Mouse (Mus musculus) lung, embryonic 16.5 days (tissue): ENCODE results near the gene Zbtb1. TPM values are rescaled to one million over a fixed set of nuclear protein-coding genes. Genes with fewer than 3 reads are reported as not detected.
A peak's percentile ranks its signal among the peaks of the same experiment; 100 is the strongest.

ENCODE experiments used
- ATAC-seq: fragments of 200-750 bp; cut with Nextera tagmentation; 2 replicates; pipeline ENCODE4 v1.8.0; 2017; ENCODE audit warnings: low read depth, mild to moderate bottlenecking, moderate library complexity
- H3K27ac ChIP-seq: fragments of 300-500 bp; sonication (generic); 2 replicates; pipeline ENCODE4 v1.5.1; 2014; ENCODE audit warnings: mild to moderate bottlenecking, control low read depth, low read length
- H3K27me3 ChIP-seq: fragments of 300-500 bp; sonication (generic); 2 replicates; pipeline ENCODE4 v1.6.1; 2014; ENCODE audit warnings: low read depth, low read length, mixed read lengths; ENCODE audit not compliant: control insufficient read depth, insufficient read depth
- H3K36me3 ChIP-seq: fragments of 300-500 bp; sonication (generic); 2 replicates; pipeline ENCODE4 v1.6.1; 2014; ENCODE audit warnings: low read length; ENCODE audit not compliant: control insufficient read depth, insufficient read depth
- H3K4me1 ChIP-seq: fragments of 300-500 bp; sonication (generic); replicated peaks from 2 replicates; pipeline ENCODE4 v1.6.1; 2014; ENCODE audit warnings: low read length, mixed read lengths; ENCODE audit not compliant: control insufficient read depth, insufficient read depth
- H3K4me2 ChIP-seq: fragments of 300-500 bp; sonication (generic); 2 replicates; pipeline ENCODE4 v1.6.1; 2014; ENCODE audit warnings: low read depth, low read length, control low read depth
- H3K4me3 ChIP-seq: fragments of 300-500 bp; sonication (generic); 2 replicates; pipeline ENCODE4 v1.5.1; 2014; ENCODE audit warnings: mild to moderate bottlenecking, low read length, control low read depth
- H3K9ac ChIP-seq: fragments of 300-500 bp; sonication (generic); 2 replicates; pipeline ENCODE4 v1.6.1; 2014; ENCODE audit warnings: low read length, control low read depth
- H3K9me3 ChIP-seq: fragments of 300-500 bp; sonication (generic); 2 replicates; pipeline ENCODE4 v1.6.1; 2016; ENCODE audit warnings: low read length; ENCODE audit not compliant: control insufficient read depth
- WGBS: fragments of 180-500 bp; shearing (Covaris S2); extraction: QIAGEN DNeasy Blood & Tissue Kit; methylation state at CpG from one replicate; pipeline ENCODE4 v1.1.7; 2014; 5-methylcytosine and 5-hydroxymethylcytosine counted together
- polyA plus RNA-seq: library from polyadenylated mRNA; unstranded; fragments of >200 nt; fragmentation: Nextera tagmentation; extraction: Ambion mirVana; gene quantifications from 2 replicates; pipeline ENCODE4 v1.2.1, GENCODE M21; 2015

Gene Zbtb1
- polyA plus RNA-seq, 1 experiment from 2014 or later, result 10.4 TPM

GRCm38 (mm10) chr12:76401674-76402073 is 31.6 kb downstream of the Zbtb1 start:
- Histone ChIP-seq H3K4me2 (no peak overlapping the region), H3K27me3 (peaks cover 17% of the 10 kb centered on the region), H3K4me1 (peaks cover 28% of the 10 kb centered on the region), H3K27ac (no peak overlapping the region), H3K9ac (no peak overlapping the region), H3K4me3 (no peak overlapping the region), H3K36me3 (no peaks in the 10 kb centered on the region), H3K9me3 (no peaks in the 10 kb centered on the region)
- WGBS, result 50% methylated on average over 3 of the region's 3 CpGs
- ATAC-seq, result no peak

- H3K4me1 ChIP-seq, result peaks cover 27% of the 10 kb centered on the region
- H3K27me3 ChIP-seq, result peaks cover 24% of the 10 kb centered on the region
- peak overlapping the region; percentile 86 for H3K9ac ChIP-seq
- peak overlapping the region; percentile 78 for H3K4me3 ChIP-seq
- peak overlapping the region; percentile 76 for H3K4me2 ChIP-seq
- WGBS, result 1% methylated on average over 38 of the region's 54 CpGs
- no peaks in the 10 kb centered on the region for H3K36me3 ChIP-seq
- no peaks in the 10 kb centered on the region for H3K9me3 ChIP-seq
- ATAC-seq, result peak; percentile 90
- peak overlapping the region; percentile 96 for H3K27ac ChIP-seq
These were observed 33.2 kb downstream of the Zbtb1 start for GRCm38 (mm10) chr12:76402991-76403885.

GRCm38 (mm10) chr12:76403886-76404537 is 33.9 kb downstream of the Zbtb1 start, which contains the start of gene Hspa2:
Hspa2 (plus strand) TSS chr12:76404176.
- Histone ChIP-seq H3K27me3 (peaks cover 24% of the 10 kb centered on the region), H3K9me3 (no peaks in the 10 kb centered on the region), H3K4me1 (peaks cover 21% of the 10 kb centered on the region), H3K4me2 (peak within 1 kb of the TSS; percentile 76), H3K36me3 (no peaks in the 10 kb centered on the region), H3K4me3 (peak within 1 kb of the TSS; percentile 78), H3K9ac (peak within 1 kb of the TSS; percentile 86), H3K27ac (peak within 1 kb of the TSS; percentile 96)
- peak; percentile 98 for ATAC-seq
- WGBS, result under 1% methylated on average over 52 of the region's 54 CpGs

- WGBS, result 6% methylated on average over 20 of the region's 20 CpGs
- Histone ChIP-seq H3K9ac (no peak overlapping the region; the same call in 1 of the 2 replicates), H3K4me3 (peak overlapping the region; percentile 78), H3K27ac (no peak overlapping the region), H3K4me1 (peaks cover 21% of the 10 kb centered on the region), H3K36me3 (no peaks in the 10 kb centered on the region), H3K9me3 (no peaks in the 10 kb centered on the region), H3K4me2 (peak overlapping the region; percentile 76), H3K27me3 (peaks cover 24% of the 10 kb centered on the region)
- no peak for ATAC-seq
These were observed 34.7 kb downstream of the Zbtb1 start for GRCm38 (mm10) chr12:76404836-76405182.

GRCm38 (mm10) chr12:76405183-76405970 is 35.3 kb downstream of the Zbtb1 start:
- no peaks in the 10 kb centered on the region for H3K36me3 ChIP-seq
- no peaks in the 10 kb centered on the region for H3K9me3 ChIP-seq
- WGBS, result 2% methylated on average over 64 of the region's 64 CpGs
- peaks cover 24% of the 10 kb centered on the region for H3K27me3 ChIP-seq
- no peak for ATAC-seq
- no peak overlapping the region for H3K27ac ChIP-seq
- peak overlapping the region; percentile 78 for H3K4me3 ChIP-seq
- H3K9ac ChIP-seq, result no peak overlapping the region
- peak overlapping the region; percentile 76 for H3K4me2 ChIP-seq
- peaks cover 21% of the 10 kb centered on the region for H3K4me1 ChIP-seq

- H3K27ac ChIP-seq, result no peak overlapping the region
- H3K9ac ChIP-seq, result no peak overlapping the region
- H3K36me3 ChIP-seq, result no peaks in the 10 kb centered on the region
- 4% methylated on average over 23 of the region's 23 CpGs for WGBS
- no peaks in the 10 kb centered on the region for H3K9me3 ChIP-seq
- peaks cover 21% of the 10 kb centered on the region for H3K4me1 ChIP-seq
- no peak for ATAC-seq
- H3K27me3 ChIP-seq, result peaks cover 24% of the 10 kb centered on the region
- H3K4me2 ChIP-seq, result peak overlapping the region; percentile 76
- peak overlapping the region; percentile 78 for H3K4me3 ChIP-seq
These were observed 35.9 kb downstream of the Zbtb1 start for GRCm38 (mm10) chr12:76405971-76406370.

GRCm38 (mm10) chr12:76407184-76407583 is 37.1 kb downstream of the Zbtb1 start:
- Histone ChIP-seq H3K4me2 (no peak overlapping the region), H3K27me3 (peaks cover 24% of the 10 kb centered on the region), H3K4me3 (no peak overlapping the region), H3K27ac (no peak overlapping the region), H3K36me3 (no peaks in the 10 kb centered on the region), H3K9ac (no peak overlapping the region), H3K4me1 (peaks cover 21% of the 10 kb centered on the region), H3K9me3 (no peaks in the 10 kb centered on the region)
- no peak for ATAC-seq
- 47% methylated on average over 1 of the region's 1 CpGs for WGBS

- no peak overlapping the region for H3K27ac ChIP-seq
- peaks cover 24% of the 10 kb centered on the region for H3K27me3 ChIP-seq
- no peak overlapping the region for H3K9ac ChIP-seq
- no peaks in the 10 kb centered on the region for H3K9me3 ChIP-seq
- peaks cover 17% of the 10 kb centered on the region for H3K4me1 ChIP-seq
- no peak overlapping the region for H3K4me2 ChIP-seq
- no peak overlapping the region for H3K4me3 ChIP-seq
- ATAC-seq, result no peak
- 51% methylated on average over 4 of the region's 4 CpGs for WGBS
- no peaks in the 10 kb centered on the region for H3K36me3 ChIP-seq
These were observed 39.1 kb downstream of the Zbtb1 start for GRCm38 (mm10) chr12:76409166-76409565.
